ENCODE assay signal across 7 mouse cellular contexts in genomic region chr2:119674525-119675214, GRCm38 (mm10). TPM values are rescaled to one million over a fixed set of nuclear protein-coding genes. Genes with fewer than 3 reads are reported as not detected.
DNase-seq lines count a peak whose midpoint lies in the region; ATAC-seq and TF ChIP-seq lines count a peak whose summit lies in the region.

Rtf1 (plus strand) TSS chr2:119675068.

- H3K4me2 ChIP-seq in embryonic facial prominence, embryonic 12.5 days (replicated peaks): peak within 1 kb of the TSS; percentile 86
- peak within 1 kb of the TSS; percentile 90 for H3K4me2 ChIP-seq in limb, embryonic 13.5 days (replicated peaks)
- H3K4me2 ChIP-seq in midbrain, embryonic 16.5 days (ENCODE audit: low read length): peak within 1 kb of the TSS; percentile 95

- H3K9ac ChIP-seq in embryonic facial prominence, embryonic 12.5 days: peak within 1 kb of the TSS; percentile 95
- H3K9ac ChIP-seq in heart, adult 2 months (ENCODE audit: low read depth, low read length): peak within 1 kb of the TSS; percentile 100
- peak within 1 kb of the TSS; percentile 98 for H3K9ac ChIP-seq in limb, embryonic 13.5 days
- H3K9ac ChIP-seq in midbrain, embryonic 16.5 days (ENCODE audit: low read depth, low read length): peak within 1 kb of the TSS; percentile 99

- peak; percentile 97 for TF ChIP-seq POLR2A in heart, adult 2 months (IDR thresholded peaks at IDR 0.05; ENCODE audit: insufficient read depth, low read depth, low read length)

- TF ChIP-seq EP300 in heart, adult 2 months (IDR thresholded peaks at IDR 0.05; ENCODE audit: insufficient read depth, low read depth, low read length): 0 out of 2 replicates have a peak, but pooled peaks have one; percentile 27

- no peak for TF ChIP-seq CTCF in heart, adult 2 months (IDR thresholded peaks at IDR 0.05)

- intact Hi-C loops in heart, adult 2 months (cut with DNase I): loop anchor here (5.0 kb wide), 2 partner anchors 68 to 113 kb away; partner anchors contain the start of genes Itpka and Rpap1

- H3K79me2 ChIP-seq in heart, adult 2 months (replicated peaks; ENCODE audit: control insufficient read depth, insufficient read depth, low read length): peaks cover 3% of the 10 kb centered on the region; the same call in 1 of the 2 replicates

- WGBS in embryonic facial prominence, embryonic 12.5 days: under 1% methylated on average over 55 of the region's 58 CpGs
- WGBS in heart, adult 2 months: 1% methylated on average over 58 of the region's 58 CpGs
- WGBS in limb, embryonic 13.5 days: under 1% methylated on average over 40 of the region's 58 CpGs
- under 1% methylated on average over 21 of the region's 58 CpGs for WGBS in midbrain, embryonic 16.5 days

- H3K9me3 ChIP-seq in embryonic facial prominence, embryonic 12.5 days: no peaks in the 10 kb centered on the region
- H3K9me3 ChIP-seq in limb, embryonic 13.5 days: no peaks in the 10 kb centered on the region
- no peaks in the 10 kb centered on the region for H3K9me3 ChIP-seq in midbrain, embryonic 16.5 days (replicated peaks; ENCODE audit: control insufficient read depth, low read length, poor library complexity, severe bottlenecking)

- ATAC-seq in embryonic facial prominence, embryonic 12.5 days (ENCODE audit: insufficient number of reproducible peaks, insufficient read depth, low FRiP score, low TSS enrichment): peak; percentile 96
- ATAC-seq in limb, embryonic 13.5 days (ENCODE audit: low FRiP score, low read depth): peak; percentile 97
- ATAC-seq in midbrain, embryonic 16.5 days: peak; percentile 97

- H3K27me3 ChIP-seq in embryonic facial prominence, embryonic 12.5 days: no peaks in the 10 kb centered on the region
- H3K27me3 ChIP-seq in heart, adult 2 months (ENCODE audit: control insufficient read depth, insufficient read depth, low read length): no peaks in the 10 kb centered on the region
- no peaks in the 10 kb centered on the region for H3K27me3 ChIP-seq in limb, embryonic 13.5 days
- no peaks in the 10 kb centered on the region for H3K27me3 ChIP-seq in midbrain, embryonic 16.5 days (ENCODE audit: control insufficient read depth, insufficient read depth, low read depth, low read length)

- peak; percentile 99 for DNase-seq in adrenal gland, postnatal 25 days
- DNase-seq in heart, adult 2 months: peak; percentile 96 to 98
- peak; percentile 89 to 92 for DNase-seq in kidney, adult 8-10 months
- DNase-seq in spleen, postnatal 10 days (ENCODE audit: low spot score in 2 of 2): peak; percentile 99

- peak within 1 kb of the TSS; percentile 100 for H3K4me3 ChIP-seq in embryonic facial prominence, embryonic 12.5 days
- H3K4me3 ChIP-seq in heart, adult 2 months: peak within 1 kb of the TSS; percentile 98
- peak within 1 kb of the TSS; percentile 100 for H3K4me3 ChIP-seq in limb, embryonic 13.5 days
- H3K4me3 ChIP-seq in midbrain, embryonic 16.5 days (ENCODE audit: low read depth, low read length): peak within 1 kb of the TSS; percentile 100

- no peaks in the 10 kb centered on the region; the same call in 1 of the 2 replicates for H3K36me3 ChIP-seq in embryonic facial prominence, embryonic 12.5 days
- peaks cover 3% of the 10 kb centered on the region; the same call in 1 of the 2 replicates for H3K36me3 ChIP-seq in heart, adult 2 months (ENCODE audit: control insufficient read depth, insufficient read depth, low read length)
- peaks cover 1% of the 10 kb centered on the region; the same call in 1 of the 2 replicates for H3K36me3 ChIP-seq in limb, embryonic 13.5 days
- no peaks in the 10 kb centered on the region for H3K36me3 ChIP-seq in midbrain, embryonic 16.5 days (ENCODE audit: control insufficient read depth, insufficient read depth, low read length)

- peak within 1 kb of the TSS; percentile 62 for H3K27ac ChIP-seq in embryonic facial prominence, embryonic 12.5 days
- peak within 1 kb of the TSS; percentile 90 for H3K27ac ChIP-seq in heart, adult 2 months
- H3K27ac ChIP-seq in limb, embryonic 13.5 days: peak within 1 kb of the TSS; percentile 87
- H3K27ac ChIP-seq in midbrain, embryonic 16.5 days (ENCODE audit: low read length): peak within 1 kb of the TSS; percentile 80

- peaks cover 6% of the 10 kb centered on the region for H3K4me1 ChIP-seq in embryonic facial prominence, embryonic 12.5 days
- H3K4me1 ChIP-seq in heart, adult 2 months (ENCODE audit: control insufficient read depth, insufficient read depth, low read length): no peaks in the 10 kb centered on the region; the same call in 1 of the 2 replicates
- H3K4me1 ChIP-seq in limb, embryonic 13.5 days: peaks cover 18% of the 10 kb centered on the region
- H3K4me1 ChIP-seq in midbrain, embryonic 16.5 days (ENCODE audit: control insufficient read depth, insufficient read depth, low read length): peaks cover 27% of the 10 kb centered on the region

RNA-seq across cellular contexts. Expression of gene Rtf1, which starts in this region (rescaled TPM):
- total RNA-seq in adrenal gland, postnatal 25 days (2021): 29.9 and 30.5 TPM in 2 replicates
- polyA plus RNA-seq in embryonic facial prominence, embryonic 12.5 days (2016; fragmentation: Nextera tagmentation; extraction: Ambion mirVana): 71.0 and 74.1 TPM in 2 replicates
- 10 to 100 TPM; 21.9 to 22.8 TPM for total RNA-seq in heart, adult 2 months (2021)
- polyA plus RNA-seq in heart, adult 2 months (2012; rRNA removed): 8.7 and 12.7 TPM in 2 replicates
- 61.3 and 68.3 TPM in 2 replicates for polyA plus RNA-seq in limb, embryonic 13.5 days (2015; fragmentation: Nextera tagmentation; extraction: Ambion mirVana)
- 53.3 and 58.6 TPM in 2 replicates for polyA plus RNA-seq in midbrain, embryonic 16.5 days (2015; fragmentation: Nextera tagmentation; extraction: Ambion mirVana)

Comparison
In these comparisons a context has a peak if more than half of its experiments do, and no peak if none do; other contexts are left out.
1. Peak in every context shown above with its lines: DNase-seq, ATAC-seq, H3K4me3 ChIP-seq and H3K27ac ChIP-seq.